Mouse (Mus musculus) B cell, adult (primary cell): Measurements from ENCODE around the gene Doc2g. TPM values are rescaled to one million over a fixed set of nuclear protein-coding genes. Genes with fewer than 3 reads are reported as not detected.

Experiments used
- total RNA-seq: library from RNA; stranded (reverse); gene quantifications from 4 replicates; pipeline ENCODE4 v1.2.4, GENCODE M21; 2023; ENCODE audit not compliant: inconsistent age

The Doc2g gene
- total RNA-seq = 8.6 to 10.7 TPM (median 10.2 TPM) in 4 replicates

GRCm38 (mm10) chr19:4003112-4003511 lies at the start of gene Doc2g:
Gene Doc2g, plus strand, starts transcription at chr19:4003313.

GRCm38 (mm10) chr19:3958470-3958869 lies 44.6 kb upstream of the Doc2g start, which contains the start of gene Aldh3b3:
Gene Aldh3b3, plus strand, starts transcription at chr19:3958645.

DNA sequence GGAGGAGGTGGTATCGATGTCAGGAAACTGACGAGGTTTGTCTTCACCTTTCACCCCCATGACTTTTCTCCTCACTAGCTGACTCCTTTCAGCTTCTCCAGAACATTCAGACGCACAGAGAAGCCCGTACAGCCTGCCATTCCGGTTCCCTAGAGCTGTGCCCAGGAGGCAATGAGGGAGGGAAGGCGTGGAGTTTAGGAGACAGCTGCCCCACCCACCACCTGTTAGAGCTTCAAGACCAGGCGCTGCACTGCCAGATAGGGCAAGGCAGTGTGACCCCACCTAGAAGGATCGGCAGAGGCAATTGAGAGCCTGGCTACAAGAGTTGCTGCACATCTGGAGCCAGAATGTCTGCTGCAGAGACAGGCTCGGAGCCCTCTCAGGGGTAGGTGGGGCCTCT lies 30.9 kb upstream of the Doc2g start, which contains the start of gene Aldh3b2:
Gene Aldh3b2, plus strand, starts transcription at position 100 of the 400 bp plus-strand sequence.

DNA sequence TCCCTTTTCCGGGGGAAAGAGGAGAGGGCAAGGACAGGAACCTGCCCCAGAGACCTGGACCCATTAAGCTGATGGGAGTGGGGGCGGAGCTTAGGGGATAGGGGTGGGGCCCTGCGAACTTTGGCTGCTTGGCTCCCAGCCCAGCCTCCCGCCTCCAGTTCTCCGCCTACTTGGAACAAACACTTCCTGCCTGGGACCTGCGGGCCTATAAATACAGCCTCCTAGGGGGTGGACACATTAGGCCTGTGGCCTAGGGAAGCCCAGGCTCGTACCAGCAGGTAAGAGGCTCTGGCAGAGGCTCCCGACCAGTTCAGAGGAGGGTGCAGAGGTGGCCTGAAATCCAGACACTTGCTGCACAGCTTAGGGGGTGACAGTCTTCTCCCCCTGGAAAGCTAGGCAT lies 16.8 kb upstream of the Doc2g start, which contains the start of gene Acy3:
Gene Acy3, plus strand, starts transcription at position 237 of the 400 bp plus-strand sequence.

GRCm38 (mm10) chr19:3992416-3992815 lies 10.7 kb upstream of the Doc2g start, which contains the start of gene Tbx10:
Gene Tbx10, plus strand, starts transcription at chr19:3992752.

GRCm38 (mm10) chr19:4000119-4000900 lies 2.8 kb upstream of the Doc2g start, which contains the start of the genes Nudt8 and Gm49405:
Gene Nudt8, plus strand, starts transcription at chr19:4000580.
Gene Gm49405, plus strand, starts transcription at chr19:4000626.

GRCm38 (mm10) chr19:4012432-4013022 lies 9.4 kb downstream of the Doc2g start, which contains the start of gene Ndufv1:
Gene Ndufv1, minus strand, starts transcription at chr19:4012806.

GRCm38 (mm10) chr19:4037788-4038232 lies 34.7 kb downstream of the Doc2g start, which contains the start of gene Gstp1:
Gene Gstp1, minus strand, starts transcription at chr19:4037985.

DNA sequence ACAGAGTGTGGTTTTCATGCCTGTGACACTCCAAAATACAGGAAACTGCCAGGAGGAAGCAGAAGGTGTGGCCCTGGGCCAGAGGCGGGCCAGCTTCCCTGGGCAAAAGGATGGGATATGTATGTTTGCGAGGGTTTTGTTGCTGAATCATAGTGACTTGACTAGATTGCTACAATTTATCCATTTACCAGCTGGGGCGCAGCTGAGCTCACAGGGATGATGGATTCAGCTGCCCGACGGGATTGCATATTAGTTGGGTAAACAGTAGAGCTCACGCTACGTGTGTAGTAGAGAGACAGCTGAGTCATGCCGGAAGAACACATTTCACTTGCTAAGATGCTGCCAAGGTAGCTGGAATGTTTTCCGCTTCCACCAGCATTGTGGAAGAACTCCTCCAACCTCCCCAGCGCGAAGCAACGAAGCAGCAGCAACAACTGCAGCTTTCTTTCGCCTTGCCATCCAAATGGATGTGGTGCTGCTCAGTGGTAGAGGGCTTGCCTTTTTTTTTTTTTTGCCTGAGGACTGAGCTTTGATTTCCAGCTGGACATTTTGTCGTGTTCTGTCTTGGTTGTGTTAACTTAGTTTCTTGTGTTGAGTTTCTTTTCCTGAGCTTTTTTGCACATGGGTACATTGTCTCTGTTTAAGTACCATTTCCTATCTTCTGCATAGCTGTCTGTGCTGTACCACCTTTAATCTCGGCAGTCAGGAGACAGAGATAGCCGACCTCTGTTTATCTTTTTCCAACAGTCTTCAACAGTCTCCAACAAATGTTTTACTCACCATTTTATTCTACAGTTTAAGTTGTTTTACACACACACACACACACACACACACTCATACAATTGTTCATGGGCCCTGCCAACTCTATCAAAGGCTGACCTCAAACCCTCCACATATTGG lies 43.1 kb downstream of the Doc2g start, which contains the start of gene Gstp2:
Gene Gstp2, minus strand, starts transcription at position 58 of the 900 bp plus-strand sequence.

Other genes starting within 250 kb of the Doc2g start
- 110 to 126 TPM (median 119 TPM) in 4 replicates for gene Kmt5b, start 235.9 kb upstream of the Doc2g start, total RNA-seq
- gene Chka, start 151.5 kb upstream of the Doc2g start, total RNA-seq = 51.3 to 66.2 TPM (median 60.2 TPM) in 4 replicates
- gene Tcirg1, start 96.2 kb upstream of the Doc2g start, total RNA-seq = 135 to 176 TPM (median 152 TPM) in 4 replicates
- gene Ndufs8, start 90.5 kb upstream of the Doc2g start, total RNA-seq = 84.9 to 96.2 TPM (median 92.2 TPM) in 4 replicates
- 8.7 to 9.6 TPM (median 9.1 TPM) in 4 replicates for gene Aldh3b1, start 73.5 kb upstream of the Doc2g start, total RNA-seq
- 548 to 668 TPM (median 607 TPM) in 4 replicates for gene Unc93b1, start 68.1 kb upstream of the Doc2g start, total RNA-seq
- 0.60 TPM in 1 of 4 replicates, not detected in the others for gene Aldh3b3, start 44.7 kb upstream of the Doc2g start, total RNA-seq
- 0.22 to 0.38 TPM in 2 of 4 replicates, not detected in the others for gene Aldh3b2, start 31.0 kb upstream of the Doc2g start, total RNA-seq
- not detected in 4 replicates for gene Acy3, start 16.7 kb upstream of the Doc2g start, total RNA-seq
- not detected in 4 replicates for gene Tbx10, start 10.6 kb upstream of the Doc2g start, total RNA-seq
- 22.3 to 28.3 TPM (median 25.0 TPM) in 4 replicates for gene Nudt8, start 2.7 kb upstream of the Doc2g start, total RNA-seq
- gene Gm49405, start 2.7 kb upstream of the Doc2g start, total RNA-seq = 3.2 to 4.8 TPM (median 4.4 TPM) in 4 replicates
- gene Ndufv1, start 9.5 kb downstream of the Doc2g start, total RNA-seq = 83.3 to 94.8 TPM (median 93.6 TPM) in 4 replicates
- gene Gstp1, start 34.7 kb downstream of the Doc2g start, total RNA-seq = 129 to 162 TPM (median 142 TPM) in 4 replicates
- gene Gstp2, start 42.7 kb downstream of the Doc2g start, total RNA-seq = 8.5 to 13.7 TPM (median 10.5 TPM) in 4 replicates
- gene Gstp3, start 56.3 kb downstream of the Doc2g start, total RNA-seq = not detected in 4 replicates
- not detected in 4 replicates for gene Cabp2, start 78.3 kb downstream of the Doc2g start, total RNA-seq
- 125 to 143 TPM (median 131 TPM) in 4 replicates for gene Cdk2ap2, start 93.9 kb downstream of the Doc2g start, total RNA-seq
- 177 to 203 TPM (median 187 TPM) in 4 replicates for gene Pitpnm1, start 96.7 kb downstream of the Doc2g start, total RNA-seq
- gene Aip, start 122.5 kb downstream of the Doc2g start, total RNA-seq = 93.0 to 109 TPM (median 99.7 TPM) in 4 replicates
- 0.38 to 0.78 TPM (median 0.69 TPM) in 4 replicates for gene Gpr152, start 136.5 kb downstream of the Doc2g start, total RNA-seq
- 1.8 to 2.4 TPM (median 2.0 TPM) in 4 replicates for gene Cabp4, start 140.7 kb downstream of the Doc2g start, total RNA-seq
- 142 to 167 TPM (median 154 TPM) in 4 replicates for gene Coro1b, start 145.3 kb downstream of the Doc2g start, total RNA-seq
- gene Ptprcap, start 150.3 kb downstream of the Doc2g start, total RNA-seq = 373 to 450 TPM (median 401 TPM) in 4 replicates
- 49.7 to 66.7 TPM (median 51.3 TPM) in 4 replicates for gene Rps6kb2, start 160.0 kb downstream of the Doc2g start, total RNA-seq
- gene Carns1, start 172.2 kb downstream of the Doc2g start, total RNA-seq = 78.2 to 88.7 TPM (median 80.1 TPM) in 4 replicates
- gene Tbc1d10c, start 188.0 kb downstream of the Doc2g start, total RNA-seq = 250 to 285 TPM (median 268 TPM) in 4 replicates
- gene Ppp1ca, start 188.8 kb downstream of the Doc2g start, total RNA-seq = 381 to 449 TPM (median 412 TPM) in 4 replicates
- gene Rad9a, start 198.3 kb downstream of the Doc2g start, total RNA-seq = 53.6 to 56.9 TPM (median 55.2 TPM) in 4 replicates
- 141 to 150 TPM (median 145 TPM) in 4 replicates for gene Clcf1, start 210.9 kb downstream of the Doc2g start, total RNA-seq
- not detected in 4 replicates for gene AC109138.7, start 211.0 kb downstream of the Doc2g start, total RNA-seq
- gene Pold4, start 228.6 kb downstream of the Doc2g start, total RNA-seq = 199 to 218 TPM (median 212 TPM) in 4 replicates